Mouse (Mus musculus): ENCODE results near the gene Hist1h2ac.

The Hist1h2ac gene

DNA sequence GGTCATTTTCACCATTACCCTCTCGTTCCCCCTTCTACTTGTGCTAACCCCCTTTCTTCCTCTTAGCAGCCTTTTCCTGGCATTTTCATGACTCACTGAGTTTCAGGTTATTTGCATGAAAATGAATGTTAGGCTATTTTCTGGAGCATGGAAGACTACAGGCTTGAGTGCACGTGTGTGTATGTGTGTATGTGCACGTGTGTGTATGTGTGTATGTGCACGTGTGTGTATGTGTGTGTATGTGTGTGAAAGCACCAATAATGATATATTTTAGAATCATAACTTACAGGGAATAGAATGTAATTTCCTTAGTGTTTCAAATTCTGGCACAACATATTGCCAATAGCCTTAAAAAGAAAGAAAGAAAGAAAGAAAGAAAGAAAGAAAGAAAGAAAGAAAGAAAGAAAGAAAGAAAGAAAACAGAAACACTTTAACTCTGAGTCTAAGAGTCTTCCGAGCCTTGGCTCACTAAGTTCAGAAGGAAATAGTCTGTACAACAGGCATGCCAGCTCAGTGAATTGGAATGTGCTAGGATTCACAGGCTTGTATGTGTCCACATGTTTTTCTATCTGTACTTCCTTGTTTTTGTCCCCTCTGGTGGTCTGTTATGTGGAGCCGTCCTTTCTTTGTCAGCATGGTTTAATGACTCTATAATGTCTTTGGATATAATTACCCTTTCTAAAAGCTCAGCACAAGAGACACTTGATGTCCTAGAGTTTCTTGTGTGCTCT, 23.9 kb downstream of the Hist1h2ac start:
- DNase-seq (ENCODE audit: low read depth, low spot score) = no peak

Measured in retina, postnatal 7 days (tissue).